Mouse (Mus musculus) spleen, postnatal 14 days (tissue): ENCODE measurements around the gene Slc22a17.

Experiments
- DNase-seq, 2 experiments: peaks; one replicate each; pipeline ENCODE4 v3.0.0; 2021 to 2022; ENCODE audit warnings: low spot score in 2 of 2

The Slc22a17 gene

GRCm38 (mm10) chr14:54863501-54864312 lies 49.2 kb downstream of the Slc22a17 start:
- DNase-seq = peak; percentile 80 to 85

- peak in 1 of 2 experiments; percentile 61 for DNase-seq
Observed at GRCm38 (mm10) chr14:54860511-54860910, 52.4 kb downstream of the Slc22a17 start.

- DNase-seq = no peak
Observed at GRCm38 (mm10) chr14:54857891-54858290, 55.0 kb downstream of the Slc22a17 start.

GRCm38 (mm10) chr14:54856703-54857102 lies 56.2 kb downstream of the Slc22a17 start:
- DNase-seq = no peak
